Mouse (Mus musculus): ENCODE measurements around the gene 2310034G01Rik.

DNA sequence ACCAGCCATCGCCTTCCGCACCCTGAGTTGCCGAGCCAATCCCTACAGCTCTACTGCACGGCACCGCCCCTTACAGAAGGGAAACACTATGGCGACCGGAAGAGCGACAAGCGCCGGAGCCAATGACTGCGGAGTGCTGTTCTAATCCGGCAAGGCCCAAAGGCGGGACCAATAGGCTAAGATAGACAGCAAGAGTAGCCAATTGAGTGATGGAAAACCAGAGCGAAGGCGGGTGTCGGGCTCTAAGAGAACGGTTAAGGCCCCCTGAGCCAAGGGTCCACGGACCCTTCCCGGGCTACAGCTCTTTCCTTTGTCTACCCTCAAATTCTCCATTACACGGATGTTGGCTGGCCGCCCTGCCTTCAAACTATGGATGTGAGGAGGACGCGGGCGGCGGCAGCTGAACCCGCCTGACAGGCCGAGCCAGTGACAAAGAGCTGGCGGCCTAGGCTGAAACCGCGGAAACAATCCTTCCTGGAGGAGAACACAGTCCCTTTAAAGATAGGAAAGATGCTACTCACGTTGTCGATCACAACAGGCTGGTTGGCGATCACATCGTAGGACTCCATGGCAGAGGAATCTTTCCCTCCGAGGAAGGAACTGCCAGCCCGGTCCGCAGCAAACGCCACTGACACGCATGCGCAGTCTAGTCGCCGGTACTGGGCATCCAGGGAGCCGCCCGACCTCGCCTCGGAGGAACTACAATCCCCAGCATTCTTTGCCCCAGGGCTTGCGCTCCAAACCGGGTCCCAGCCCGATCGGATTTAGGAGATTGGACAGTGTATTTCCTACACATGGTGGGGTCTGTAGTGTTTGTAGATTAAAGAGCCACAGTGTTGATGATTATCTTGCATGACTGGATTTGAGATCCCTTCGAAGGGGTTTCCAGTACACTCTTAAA, 45.3 kb upstream of the 2310034G01Rik start, which contains the start of gene Actr1a:
- TF ChIP-seq CTCF (IDR thresholded peaks at IDR 0.05; ENCODE audit: borderline replicate concordance, insufficient read depth, low read length) (no peak), POLR2A (IDR thresholded peaks at IDR 0.05; ENCODE audit: low read depth, low read length) (peak; percentile 97)
